Mouse (Mus musculus) yolk sac, embryonic 10.5 days (tissue): ENCODE measurements around the gene Ctcf.
"Not testable (repeated sequence)": the region's sequence is repeated elsewhere in the genome, so short reads cannot be mapped to it uniquely, and the experiment has no call there.

Experiments
- DNase-seq: peaks from one replicate; pipeline ENCODE4 v3.0.0-alpha.2; 2017; ENCODE audit warnings: low spot score

The Ctcf gene

GRCm38 (mm10) chr8:105636018-105636962 is at the start of gene Ctcf:
TSS of gene Ctcf (plus strand) at chr8:105636568.
- DNase-seq: peak; percentile 96

GRCm38 (mm10) chr8:105592431-105592830 is 43.9 kb upstream of the Ctcf start:
- DNase-seq: no peak

GRCm38 (mm10) chr8:105593859-105594258 is 42.5 kb upstream of the Ctcf start:
- DNase-seq: peak; percentile 70

GRCm38 (mm10) chr8:105594451-105595242 is 41.7 kb upstream of the Ctcf start:
- DNase-seq: peak; percentile 39

- peak; percentile 53 for DNase-seq
Measured at GRCm38 (mm10) chr8:105596362-105597034, 39.9 kb upstream of the Ctcf start.

- no peak for DNase-seq
Measured at GRCm38 (mm10) chr8:105598777-105599176, 37.6 kb upstream of the Ctcf start.

- DNase-seq: no peak
Measured at GRCm38 (mm10) chr8:105601301-105601700, 35.1 kb upstream of the Ctcf start.

- DNase-seq: not testable (repeated sequence)
Measured at GRCm38 (mm10) chr8:105602540-105602939, 33.8 kb upstream of the Ctcf start.

- peak; percentile 88 for DNase-seq
Measured at GRCm38 (mm10) chr8:105604804-105605381, 31.5 kb upstream of the Ctcf start, which contains the start of gene Ripor1. TSS of gene Ripor1 (plus strand) at chr8:105605255.

- DNase-seq: no peak
Measured at GRCm38 (mm10) chr8:105605491-105606188, 30.7 kb upstream of the Ctcf start.

GRCm38 (mm10) chr8:105606189-105607023 is 30.0 kb upstream of the Ctcf start:
- peak; percentile 92 for DNase-seq

- DNase-seq: no peak
Measured at GRCm38 (mm10) chr8:105607062-105607461, 29.3 kb upstream of the Ctcf start.

GRCm38 (mm10) chr8:105607684-105608083 is 28.7 kb upstream of the Ctcf start:
- no peak for DNase-seq

GRCm38 (mm10) chr8:105609355-105609754 is 27.0 kb upstream of the Ctcf start:
- DNase-seq: no peak

GRCm38 (mm10) chr8:105609771-105610170 is 26.6 kb upstream of the Ctcf start:
- no peak for DNase-seq

- no peak for DNase-seq
Measured at GRCm38 (mm10) chr8:105611836-105612235, 24.5 kb upstream of the Ctcf start.

GRCm38 (mm10) chr8:105613037-105613436 is 23.3 kb upstream of the Ctcf start:
- no peak for DNase-seq

- peak; percentile 69 for DNase-seq
Measured at GRCm38 (mm10) chr8:105613830-105614511, 22.4 kb upstream of the Ctcf start.

- no peak for DNase-seq
Measured at GRCm38 (mm10) chr8:105615942-105616341, 20.4 kb upstream of the Ctcf start.
